Mouse (Mus musculus): Measurements from ENCODE around the gene Ppie. TPM values are rescaled to one million over a fixed set of nuclear protein-coding genes. Genes with fewer than 3 reads are reported as not detected.

Gene Ppie
- polyA plus RNA-seq, 1 experiment, result 7.6 TPM

DNA sequence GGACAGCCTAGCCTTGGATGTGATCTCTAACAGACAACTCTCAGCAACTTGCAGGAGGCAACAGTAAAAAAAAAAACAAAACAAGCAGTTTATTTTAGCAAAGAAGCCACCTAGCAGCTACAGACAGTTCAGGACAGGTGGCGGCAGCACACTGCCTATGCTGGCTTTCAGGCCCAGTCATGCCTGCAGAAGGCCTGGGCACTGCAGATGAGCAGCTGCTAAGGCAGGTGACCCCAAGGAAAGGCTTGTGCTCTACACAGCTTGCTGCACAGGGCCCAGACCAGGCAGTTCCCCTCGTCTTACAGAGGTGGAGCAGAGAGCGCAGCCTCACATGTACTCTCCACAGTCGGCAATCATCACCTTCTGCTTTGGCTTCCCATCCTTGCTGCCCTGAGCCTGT is 12.7 kb downstream of the Ppie start:
- no peak for TF ChIP-seq GATA1 (IDR thresholded peaks at IDR 0.05; ENCODE audit: low read length)

DNA sequence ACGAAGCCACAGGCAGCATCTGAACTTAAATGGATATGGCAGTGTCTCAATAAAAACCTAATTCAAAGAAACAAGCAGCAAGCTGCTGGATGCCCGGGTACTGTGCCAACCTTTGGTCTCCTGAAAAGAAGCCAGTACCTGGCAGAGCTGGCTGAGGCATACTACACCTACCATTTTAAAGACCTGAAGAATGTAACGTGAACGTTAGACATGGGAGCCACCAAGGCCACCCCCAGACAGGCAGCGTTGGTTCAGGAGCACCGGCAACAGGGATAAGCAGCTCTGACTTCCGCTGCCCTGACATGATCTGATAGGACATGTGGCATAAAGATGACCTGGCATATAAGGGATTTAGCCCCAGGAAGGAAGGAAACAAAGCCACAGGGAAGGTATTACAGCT is 13.1 kb downstream of the Ppie start:
- no peak for TF ChIP-seq GATA1 (IDR thresholded peaks at IDR 0.05; ENCODE audit: low read length)

DNA sequence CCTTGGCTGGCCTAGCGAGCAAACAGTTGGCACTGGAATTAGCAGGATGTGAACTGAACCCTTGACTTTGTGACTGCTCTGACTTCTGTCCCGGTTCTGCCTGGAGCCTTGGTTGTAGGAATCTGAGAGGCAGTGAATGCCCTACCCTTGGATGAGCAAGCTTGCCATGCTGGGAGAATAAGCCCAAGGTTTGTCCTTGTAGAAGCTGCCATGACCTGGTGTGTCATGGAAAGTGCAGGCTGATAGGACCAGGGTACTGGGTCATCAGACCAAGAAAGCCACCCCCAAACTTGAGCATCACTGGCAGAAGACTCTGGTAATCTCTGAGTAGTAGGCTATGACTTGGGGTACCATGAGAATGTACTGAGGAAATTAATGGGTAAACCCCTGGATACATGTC is 18.5 kb downstream of the Ppie start:
- no peak for TF ChIP-seq GATA1 (IDR thresholded peaks at IDR 0.05; ENCODE audit: low read length)

DNA sequence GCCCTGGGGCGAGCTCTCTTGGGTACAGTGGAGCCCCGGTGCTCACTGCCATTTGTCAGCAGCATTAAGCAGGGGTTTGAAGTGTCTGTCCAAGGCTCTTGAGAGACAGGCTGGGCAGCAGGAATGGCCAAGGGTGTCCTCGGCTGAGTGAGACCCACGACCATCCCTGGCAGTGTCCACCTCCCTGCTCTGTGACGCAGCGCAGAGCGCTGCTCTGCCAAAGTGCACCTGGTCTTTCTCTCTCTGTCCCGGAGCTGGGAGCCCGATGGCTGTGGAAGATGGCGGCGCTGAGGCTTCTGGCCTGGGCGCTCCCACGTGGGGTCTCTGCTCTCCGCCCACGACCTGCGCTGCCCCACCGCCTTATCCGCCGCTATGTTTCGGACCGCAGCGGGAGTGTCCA is 23.7 kb downstream of the Ppie start, which contains the start of gene Oxct2b:
Gene Oxct2b, plus strand, starts transcription at position 256 of the 400 bp plus-strand sequence.
- TF ChIP-seq GATA1 (IDR thresholded peaks at IDR 0.05; ENCODE audit: low read length), result no peak

DNA sequence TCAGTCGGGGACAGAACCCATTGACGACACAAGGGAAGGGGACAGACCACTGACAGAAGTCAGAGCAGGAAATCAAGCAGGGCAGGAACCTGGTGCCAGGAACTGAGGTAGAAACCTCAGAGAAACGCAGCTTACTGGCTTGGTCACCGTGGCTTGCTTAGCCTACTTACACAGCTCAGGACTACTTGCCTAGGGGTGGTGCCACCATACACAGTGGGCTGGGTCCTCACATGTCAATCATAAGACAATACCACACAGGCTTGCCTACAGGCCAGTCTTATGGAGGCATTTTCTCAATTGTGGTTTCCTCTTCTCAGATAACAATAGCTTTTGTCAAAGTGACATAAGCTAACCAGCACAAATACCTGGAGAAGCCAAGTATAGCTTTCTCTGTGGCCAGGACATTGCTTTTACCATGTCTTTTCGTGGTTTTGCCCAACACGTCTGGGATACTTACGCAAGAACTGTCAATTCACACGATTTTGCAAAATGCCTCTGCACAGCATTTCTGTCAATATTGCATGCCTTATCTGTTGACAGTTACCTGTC is 27.5 kb downstream of the Ppie start:
- TF ChIP-seq GATA1 (IDR thresholded peaks at IDR 0.05; ENCODE audit: low read length), result no peak

DNA sequence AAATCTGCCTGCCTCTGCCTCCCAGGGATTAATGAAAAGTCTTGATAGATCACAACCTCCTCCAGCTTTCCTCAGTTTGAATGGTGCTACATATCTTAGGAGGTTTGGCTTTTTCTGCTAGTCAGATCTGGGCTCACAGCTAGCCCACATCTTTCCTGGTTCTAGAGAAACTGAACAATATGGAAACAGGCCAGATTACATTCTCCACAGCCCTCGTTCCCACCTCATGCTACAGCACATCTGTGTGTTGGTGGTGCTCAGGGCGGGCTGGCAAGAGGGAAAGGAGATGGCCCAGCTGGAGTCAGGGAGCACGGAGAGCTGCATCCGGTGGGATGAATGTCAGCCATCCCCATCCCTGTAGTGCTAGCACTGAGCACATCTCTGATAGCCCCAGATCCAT is 29.0 kb downstream of the Ppie start:
- TF ChIP-seq GATA1 (IDR thresholded peaks at IDR 0.05; ENCODE audit: low read length), result no peak

DNA sequence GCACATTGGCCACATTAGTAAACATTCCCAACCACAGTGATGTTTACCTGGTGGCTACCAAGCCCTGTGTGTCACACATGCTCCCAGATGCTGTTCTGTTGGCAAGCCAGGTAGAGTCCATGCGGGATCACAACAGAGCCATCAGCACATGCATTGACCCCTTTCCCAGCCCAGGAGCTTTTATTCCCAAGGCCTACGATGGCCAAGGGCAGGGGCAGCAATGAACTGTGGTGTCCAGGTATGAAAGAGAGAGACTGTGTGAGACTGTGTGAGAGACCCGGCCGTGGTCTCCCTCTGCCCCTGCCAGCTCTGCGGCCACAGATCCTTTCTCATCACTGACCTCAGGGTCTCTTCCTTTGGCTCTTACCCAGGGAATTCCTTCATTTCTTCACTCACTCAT is 31.7 kb downstream of the Ppie start:
- no peak for TF ChIP-seq GATA1 (IDR thresholded peaks at IDR 0.05; ENCODE audit: low read length)

DNA sequence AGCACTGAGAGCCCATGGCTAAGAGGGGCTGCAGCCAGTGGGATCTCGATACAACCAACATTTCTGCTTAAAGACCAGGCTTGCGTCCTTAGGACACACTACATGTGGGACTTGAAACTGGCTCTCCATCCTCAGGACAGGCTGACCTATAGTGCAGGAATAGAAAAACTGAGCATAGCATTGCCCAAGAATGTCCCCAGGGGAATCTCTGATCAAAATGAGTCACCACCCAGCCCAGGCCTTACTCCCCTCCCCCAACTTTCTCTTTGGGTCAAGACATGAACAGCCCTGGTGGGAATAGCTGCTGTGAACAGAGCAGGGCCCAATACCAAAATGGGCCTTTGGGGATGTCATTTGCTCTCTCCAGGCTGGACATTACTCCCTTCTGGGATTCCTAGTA is 32.9 kb downstream of the Ppie start:
- TF ChIP-seq GATA1 (IDR thresholded peaks at IDR 0.05; ENCODE audit: low read length), result no peak

DNA sequence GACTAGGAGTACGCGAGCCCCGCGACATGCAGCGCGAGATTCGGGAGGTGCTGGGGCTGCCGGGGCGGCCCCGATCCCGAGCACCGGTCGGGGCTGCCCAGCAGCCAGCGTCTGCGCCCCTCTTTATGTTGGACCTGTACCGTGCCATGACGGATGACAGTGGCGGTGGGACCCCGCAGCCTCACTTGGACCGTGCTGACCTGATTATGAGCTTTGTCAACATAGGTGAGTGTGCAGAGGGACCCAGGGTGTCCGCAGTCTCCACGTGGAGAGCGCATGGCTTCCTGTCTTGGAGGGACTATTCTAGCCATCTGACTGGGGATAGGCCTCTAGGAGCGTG is 34.3 kb downstream of the Ppie start:
- no peak for TF ChIP-seq GATA1 (IDR thresholded peaks at IDR 0.05; ENCODE audit: low read length)

DNA sequence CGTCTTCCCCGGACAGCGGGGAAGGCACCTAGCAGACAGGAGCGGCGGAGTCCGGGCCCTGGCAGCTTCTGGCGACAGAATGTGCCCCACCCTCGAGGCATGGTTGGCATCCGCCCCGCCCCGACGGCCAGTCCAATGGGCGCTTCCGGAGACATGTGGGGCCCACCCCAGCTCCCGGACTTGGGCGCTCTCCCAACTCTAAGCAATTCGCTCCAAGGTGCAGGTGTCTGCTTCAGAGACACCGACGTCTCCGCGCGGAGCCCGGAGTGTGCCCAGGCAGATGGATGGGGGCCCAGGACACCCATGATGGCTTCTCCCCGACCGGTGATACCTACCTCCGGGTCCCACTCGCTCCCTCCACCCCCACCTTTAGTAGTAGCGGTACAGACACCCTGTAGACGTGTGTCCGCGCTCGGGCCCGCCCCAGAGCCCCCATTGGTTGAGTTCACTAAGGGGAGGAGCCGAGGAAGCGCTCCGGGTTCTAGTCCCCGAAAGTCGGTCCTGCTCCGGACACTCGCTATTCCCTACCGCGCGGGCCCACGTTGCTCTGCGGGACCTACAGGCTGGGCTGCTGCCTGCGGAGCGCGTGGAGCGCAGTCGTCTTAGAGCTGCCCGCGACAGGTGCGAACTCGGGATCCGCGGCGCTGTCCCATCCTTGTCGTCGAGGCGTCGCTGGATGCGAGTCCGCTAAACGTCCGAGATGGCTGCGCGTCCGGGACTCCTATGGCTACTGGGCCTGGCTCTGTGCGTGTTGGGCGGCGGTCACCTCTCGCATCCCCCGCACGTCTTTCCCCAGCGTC is 34.9 kb downstream of the Ppie start, which contains the start of gene Bmp8b:
Gene Bmp8b, plus strand, starts transcription at position 515 of the 800 bp plus-strand sequence.
- no peak for TF ChIP-seq GATA1 (IDR thresholded peaks at IDR 0.05; ENCODE audit: low read length)

DNA sequence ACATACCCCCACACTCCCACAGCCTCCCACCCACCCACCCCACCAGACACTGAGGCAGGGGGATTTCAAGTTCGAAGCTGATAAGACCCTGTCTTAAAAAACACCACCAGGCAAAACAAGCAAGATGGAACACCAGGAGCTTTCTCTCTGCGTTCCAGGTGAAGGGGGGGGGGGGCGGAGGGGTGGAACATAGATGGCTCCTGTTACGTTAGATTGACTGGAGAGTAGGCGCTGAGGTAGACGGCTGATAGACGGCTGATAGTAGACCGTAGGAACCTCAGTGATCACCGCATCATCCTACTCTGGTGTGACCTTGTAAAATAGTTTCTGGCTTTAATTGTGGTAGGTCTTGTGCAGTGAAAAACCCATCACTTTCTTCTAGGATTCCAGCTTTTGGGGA is 45.9 kb downstream of the Ppie start:
- no peak for TF ChIP-seq GATA1 (IDR thresholded peaks at IDR 0.05; ENCODE audit: low read length)

DNA sequence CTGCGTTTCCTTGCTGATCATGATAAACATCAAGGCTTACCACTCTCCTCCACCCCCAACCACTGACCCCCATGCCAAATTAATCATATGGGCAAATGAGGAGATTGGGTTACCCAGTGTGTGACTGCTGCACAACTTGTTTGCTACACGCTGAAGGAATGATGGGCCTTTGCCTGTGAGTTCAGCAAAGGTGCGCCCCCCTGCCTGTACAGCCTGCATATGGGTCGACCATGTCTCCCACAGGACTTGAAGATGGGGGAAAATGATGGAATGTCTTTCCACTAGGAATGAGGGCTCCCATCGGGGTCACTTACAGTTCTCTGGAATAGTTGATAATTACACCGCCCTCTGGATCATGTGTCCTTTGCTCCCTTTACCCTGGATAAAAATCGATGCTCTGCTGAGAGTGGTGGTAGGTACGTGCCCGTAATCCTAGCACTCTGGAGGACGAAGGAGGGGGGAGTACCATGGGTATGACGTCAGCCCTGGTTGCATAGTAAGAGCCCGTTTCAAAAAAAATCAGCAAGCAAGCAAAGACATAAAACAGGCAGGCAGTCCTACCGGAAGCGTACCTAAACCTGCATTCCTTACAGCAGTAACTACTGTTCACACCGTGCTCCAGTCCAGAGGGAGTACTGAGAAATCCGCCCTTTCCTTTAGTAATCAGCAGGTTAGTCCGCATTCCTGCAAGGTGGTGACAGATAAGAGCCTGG is 46.5 kb downstream of the Ppie start:
- no peak for TF ChIP-seq GATA1 (IDR thresholded peaks at IDR 0.05; ENCODE audit: low read length)

DNA sequence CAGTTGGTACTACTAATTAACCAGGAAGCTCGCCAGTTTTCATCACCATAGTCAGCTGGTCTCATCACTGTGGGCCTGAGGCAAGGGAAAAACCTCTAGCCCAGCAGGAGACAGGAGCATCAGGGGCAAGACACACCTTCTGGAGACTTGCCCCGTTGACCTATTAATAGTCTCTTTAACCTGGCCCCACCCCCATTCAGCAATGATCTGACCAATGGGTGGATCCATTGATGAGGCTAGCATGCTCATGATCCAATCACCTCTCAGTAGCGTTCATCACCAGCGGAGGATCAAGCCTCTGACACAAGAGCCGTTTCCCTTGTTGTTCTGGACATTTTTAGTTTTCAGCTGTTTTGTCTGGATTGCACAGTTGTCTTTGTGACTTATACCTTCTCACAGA is 47.1 kb downstream of the Ppie start:
- no peak for TF ChIP-seq GATA1 (IDR thresholded peaks at IDR 0.05; ENCODE audit: low read length)

DNA sequence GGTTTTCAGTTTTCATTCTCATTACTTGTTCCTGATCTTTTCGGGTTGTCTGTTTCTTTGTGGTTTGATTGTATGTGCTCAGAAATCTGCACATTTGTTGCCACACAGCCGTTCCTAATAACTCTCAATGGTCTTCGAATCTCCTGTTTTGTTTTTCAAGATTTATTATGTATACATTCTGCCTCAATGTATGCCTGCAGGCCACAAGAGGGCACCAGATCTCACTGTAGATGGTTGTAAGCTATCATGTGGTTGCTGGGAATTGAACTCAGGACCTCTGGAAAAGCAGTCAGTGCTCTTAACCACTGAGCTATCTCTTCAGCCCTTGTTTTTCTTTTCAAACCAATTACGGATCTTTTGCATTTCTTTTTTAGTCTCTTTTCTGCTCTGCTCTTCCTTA is 53.4 kb downstream of the Ppie start:
- no peak for TF ChIP-seq GATA1 (IDR thresholded peaks at IDR 0.05; ENCODE audit: low read length)

DNA sequence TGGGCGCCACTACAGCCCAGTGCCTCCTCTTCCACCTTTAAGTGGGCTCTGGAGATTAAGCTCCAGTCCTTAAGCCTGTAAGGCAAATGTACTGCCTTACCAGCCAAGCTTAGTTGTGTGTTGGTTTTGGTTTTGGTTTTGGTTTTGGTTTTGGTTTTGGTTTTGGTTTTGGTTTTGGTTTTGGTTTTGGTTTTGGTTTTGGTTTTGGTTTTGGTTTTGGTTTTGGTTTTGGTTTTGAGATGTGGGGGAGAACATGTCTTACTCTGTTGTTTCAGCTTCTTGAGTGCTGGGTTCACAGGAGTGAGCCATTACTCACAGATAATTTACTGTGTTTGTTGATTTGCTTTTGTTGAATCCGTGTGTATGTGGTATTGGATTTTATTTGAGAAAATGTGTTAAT is 54.5 kb downstream of the Ppie start:
- TF ChIP-seq GATA1 (IDR thresholded peaks at IDR 0.05; ENCODE audit: low read length), result no peak

DNA sequence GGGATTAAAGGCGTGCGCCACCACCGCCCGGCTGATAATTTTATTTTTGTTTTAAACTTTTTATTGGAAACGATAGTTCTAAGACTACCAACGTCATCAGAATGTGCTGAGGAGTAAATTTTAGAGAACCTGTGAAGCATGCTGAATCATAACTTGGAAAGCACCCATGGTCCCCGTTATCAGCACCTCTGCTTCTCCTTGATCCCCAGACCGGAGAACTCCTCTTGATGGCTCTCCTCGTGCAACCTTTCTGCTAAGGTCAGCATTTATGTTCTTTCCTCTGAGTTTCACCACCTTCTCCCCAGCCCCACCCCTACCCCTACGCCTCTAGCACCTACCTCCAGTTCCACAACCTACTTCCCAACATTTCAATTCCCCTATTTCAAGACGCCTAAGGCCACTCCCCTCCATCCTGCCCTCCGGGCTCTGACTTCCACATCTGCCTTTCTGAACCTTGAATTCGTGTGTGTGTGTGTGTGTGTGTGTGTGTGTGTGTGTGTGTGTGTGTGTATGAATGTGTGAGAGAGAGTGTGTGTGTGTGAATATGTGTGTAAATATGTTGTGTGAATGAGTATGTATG is 56.3 kb downstream of the Ppie start:
- TF ChIP-seq GATA1 (IDR thresholded peaks at IDR 0.05; ENCODE audit: low read length), result no peak
